Mouse (Mus musculus): ENCODE results near the gene Adck2.

The Adck2 gene

GRCm38 (mm10) chr6:39559276-39559939 lies 14.3 kb upstream of the Adck2 start:
- no peak for DNase-seq

- DNase-seq: peak; percentile 79
Measured at GRCm38 (mm10) chr6:39562166-39563015, 11.3 kb upstream of the Adck2 start.

- no peak for DNase-seq
Measured at GRCm38 (mm10) chr6:39567528-39567927, 6.1 kb upstream of the Adck2 start.

GRCm38 (mm10) chr6:39570426-39570825 lies 3.2 kb upstream of the Adck2 start:
- DNase-seq: no peak

- peak; percentile 43 for DNase-seq
Measured at GRCm38 (mm10) chr6:39574555-39574869, 839 bp downstream of the Adck2 start.

- DNase-seq: no peak
Measured at GRCm38 (mm10) chr6:39574951-39575350, 1.3 kb downstream of the Adck2 start.

GRCm38 (mm10) chr6:39579552-39579951 lies 5.9 kb downstream of the Adck2 start:
- DNase-seq: no peak

- DNase-seq: no peak
Measured at GRCm38 (mm10) chr6:39580558-39580957, 6.9 kb downstream of the Adck2 start.

- DNase-seq: no peak
Measured at GRCm38 (mm10) chr6:39581087-39581784, 7.6 kb downstream of the Adck2 start.

GRCm38 (mm10) chr6:39585517-39585916 lies 11.8 kb downstream of the Adck2 start, which contains the start of gene Gm42420:
TSS of gene Gm42420 (plus strand) at chr6:39585753.
- no peak for DNase-seq

GRCm38 (mm10) chr6:39591481-39591880 lies 17.8 kb downstream of the Adck2 start:
- no peak for DNase-seq

- DNase-seq: peak; percentile 98
Measured at GRCm38 (mm10) chr6:39592401-39593214, 18.9 kb downstream of the Adck2 start, which contains the start of gene Ndufb2. TSS of gene Ndufb2 (plus strand) at chr6:39592574.

GRCm38 (mm10) chr6:39600851-39601250 lies 27.2 kb downstream of the Adck2 start:
- DNase-seq: no peak

GRCm38 (mm10) chr6:39601828-39602227 lies 28.2 kb downstream of the Adck2 start:
- no peak for DNase-seq

- no peak for DNase-seq
Measured at GRCm38 (mm10) chr6:39604565-39604964, 30.9 kb downstream of the Adck2 start.

- DNase-seq: no peak
Measured at GRCm38 (mm10) chr6:39606056-39606455, 32.4 kb downstream of the Adck2 start.

- no peak for DNase-seq
Measured at GRCm38 (mm10) chr6:39606862-39607261, 33.2 kb downstream of the Adck2 start.

GRCm38 (mm10) chr6:39607365-39607764 lies 33.7 kb downstream of the Adck2 start:
- no peak for DNase-seq

GRCm38 (mm10) chr6:39610207-39610606 lies 36.5 kb downstream of the Adck2 start:
- DNase-seq: no peak

GRCm38 (mm10) chr6:39611296-39611695 lies 37.6 kb downstream of the Adck2 start:
- DNase-seq: no peak

Data from kidney, adult 18-20 months (tissue).